Mouse (Mus musculus) cerebellum, adult 2 months (tissue): Measurements from ENCODE around the gene Gm10181.

Source experiments
- CTCF ChIP-seq: fragments of 200-500 bp; IDR thresholded peaks from 2 replicates; pipeline ENCODE4 v1.5.1; 2011; ENCODE audit warnings: low read depth, mild to moderate bottlenecking, control low read depth, low read length, moderate library complexity, borderline replicate concordance; ENCODE audit not compliant: insufficient read depth
- POLR2A ChIP-seq: fragments of 200-500 bp; IDR thresholded peaks from 2 replicates; pipeline ENCODE4 v1.6.1; 2011; ENCODE audit warnings: low read length, control low read depth, borderline replicate concordance; ENCODE audit not compliant: insufficient read depth

DNA sequence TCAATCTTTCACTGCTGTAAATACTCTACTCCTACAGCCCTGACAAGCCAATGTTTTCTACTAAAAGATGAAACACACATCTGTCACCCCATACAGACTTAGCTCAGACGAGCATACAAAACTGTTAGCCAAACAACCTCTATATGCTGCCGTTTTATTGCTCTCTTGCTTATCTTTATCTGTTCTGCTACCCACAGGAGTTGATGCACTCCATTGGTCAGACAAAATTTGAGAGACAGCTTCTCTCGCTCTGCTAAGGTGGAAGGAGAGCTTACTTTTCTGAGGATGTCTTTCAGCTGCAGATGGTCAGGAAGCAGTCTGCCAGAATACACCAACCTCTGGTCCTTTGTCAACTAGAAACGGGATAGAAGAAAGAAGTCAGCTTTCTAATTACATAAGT, 43.7 kb downstream of the Gm10181 start:
- TF ChIP-seq CTCF (no peak), POLR2A (no peak)
